Mouse (Mus musculus) macrophage (primary cell): ENCODE results near the gene Rps6ka5. TPM values are rescaled to one million over a fixed set of nuclear protein-coding genes. Genes with fewer than 3 reads are reported as not detected.

ENCODE experiments used
- H3K27ac ChIP-seq: fragments of 350-480 bp; formaldehyde crosslinking; 2 replicates; pipeline ENCODE4 v1.9.0; 2021
- H3K36me3 ChIP-seq: fragments of 350-480 bp; formaldehyde crosslinking; 2 replicates; pipeline ENCODE4 v1.9.0; 2021; ENCODE audit errors: inconsistent target
- H3K4me3 ChIP-seq: fragments of 350-480 bp; formaldehyde crosslinking; 2 replicates; pipeline ENCODE4 v1.9.0; 2021; ENCODE audit errors: inconsistent target
- H3K79me2 ChIP-seq: fragments of 350-480 bp; formaldehyde crosslinking; 2 replicates; pipeline ENCODE4 v1.9.0; 2021; ENCODE audit errors: inconsistent target
- WGBS: methylation state at CpG from one replicate; pipeline ENCODE4 v1.1.7; 2026; ENCODE audit warnings: inconsistent platforms; ENCODE audit not compliant: missing documents; 5-methylcytosine and 5-hydroxymethylcytosine counted together
- polyA plus RNA-seq: library from polyadenylated mRNA; stranded (reverse); fragments of 250-400 nt; gene quantifications from 3 replicates; pipeline ENCODE4 v1.2.4, GENCODE M21; 2018; ENCODE audit warnings: inconsistent platforms

Rps6ka5 gene
- polyA plus RNA-seq, 1 experiment from 2014 or later: 1.5 TPM

DNA sequence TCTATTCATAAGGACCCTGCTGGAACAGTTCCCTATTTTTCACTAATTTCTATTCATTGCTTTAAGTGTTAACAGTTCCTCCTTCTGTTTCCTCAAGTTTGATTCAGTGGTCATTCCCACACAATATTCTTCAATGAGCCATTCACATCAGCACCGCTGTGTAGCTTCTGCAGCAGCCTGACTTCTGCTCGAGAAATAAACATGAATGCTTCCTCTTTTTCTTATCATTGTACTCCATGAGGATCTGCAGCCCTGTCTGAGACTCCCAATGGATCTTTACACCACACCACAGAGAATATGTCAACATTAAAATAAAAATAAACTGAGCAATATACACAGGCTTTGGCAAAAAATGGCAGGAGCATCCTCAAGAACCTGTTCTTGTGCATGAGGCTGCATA is 111.5 kb downstream of the Rps6ka5 start:
- Histone ChIP-seq H3K27ac (no peak overlapping the region), H3K36me3 (no peaks in the 10 kb centered on the region), H3K4me3 (no peak overlapping the region), H3K79me2 (no peaks in the 10 kb centered on the region)
- 0% methylated on average over 2 of the region's 2 CpGs for WGBS

DNA sequence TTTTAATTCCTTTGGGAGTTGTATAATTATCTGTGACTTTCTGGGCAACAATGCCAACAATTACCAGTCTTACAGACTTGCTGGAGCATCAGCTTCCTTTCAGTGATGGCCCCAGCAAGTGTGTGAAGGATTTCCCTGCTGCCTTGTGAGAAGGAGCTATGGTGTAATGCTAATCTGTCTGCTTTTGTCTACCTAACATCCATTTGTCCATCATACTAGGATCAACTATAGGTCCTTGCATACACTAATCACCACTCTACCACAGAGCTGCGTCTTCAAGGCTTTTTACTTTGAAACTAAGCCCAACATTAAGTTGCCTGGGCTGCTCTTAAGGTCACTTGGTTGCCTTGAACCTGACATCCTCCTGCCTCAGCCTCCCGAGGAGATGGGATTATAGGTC is 112.9 kb downstream of the Rps6ka5 start:
- no peaks in the 10 kb centered on the region for H3K79me2 ChIP-seq
- H3K27ac ChIP-seq: no peak overlapping the region
- no peak overlapping the region for H3K4me3 ChIP-seq
- 100% methylated on average over 2 of the region's 2 CpGs for WGBS
- no peaks in the 10 kb centered on the region for H3K36me3 ChIP-seq

DNA sequence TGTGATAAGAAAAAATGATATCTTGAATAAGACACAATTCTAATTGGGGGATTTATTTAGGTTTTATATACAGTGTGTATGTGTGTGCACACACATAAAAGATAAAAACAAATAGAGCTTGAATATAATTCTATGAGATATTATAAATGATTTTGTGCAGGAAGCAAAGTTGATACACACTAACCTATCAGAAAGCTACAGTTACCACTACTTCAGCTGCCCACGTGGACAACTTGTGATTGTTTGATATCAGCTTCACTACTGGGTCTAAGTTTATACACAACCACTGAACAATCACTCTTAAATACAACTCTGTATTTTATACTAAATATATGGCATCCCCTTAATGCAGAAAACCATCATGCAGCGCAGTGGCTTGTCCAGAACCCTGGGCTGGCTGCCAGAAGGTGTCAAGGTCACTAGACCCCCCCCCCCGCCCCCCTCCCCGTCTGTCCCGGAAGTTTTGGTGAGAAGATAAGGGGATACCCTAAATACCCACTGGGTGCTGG is 113.5 kb downstream of the Rps6ka5 start:
- Histone ChIP-seq H3K27ac (no peak overlapping the region), H3K36me3 (no peaks in the 10 kb centered on the region), H3K4me3 (no peak overlapping the region), H3K79me2 (no peaks in the 10 kb centered on the region)
- 67% methylated on average over 1 of the region's 5 CpGs for WGBS

DNA sequence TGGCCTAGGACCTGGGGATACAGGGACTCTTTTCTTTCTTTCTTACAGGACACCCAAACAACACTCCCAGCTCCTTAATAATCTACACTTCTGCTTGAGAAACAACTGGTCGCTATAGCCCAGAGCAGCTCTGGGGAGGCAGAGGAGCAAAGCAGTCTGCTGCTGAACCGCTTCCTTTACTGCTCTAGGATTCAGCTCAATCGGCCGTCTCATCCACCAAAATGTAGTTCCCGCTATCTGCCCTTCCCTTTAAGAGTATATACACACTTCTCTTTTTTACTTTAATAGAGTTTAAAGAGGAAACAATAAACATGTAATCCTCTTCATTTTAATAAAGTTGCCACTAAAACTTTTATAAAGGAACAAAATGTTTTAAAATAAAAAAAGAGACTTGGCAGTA is 117.0 kb downstream of the Rps6ka5 start:
- WGBS: 41% methylated on average over 5 of the region's 5 CpGs
- no peak overlapping the region for H3K27ac ChIP-seq

DNA sequence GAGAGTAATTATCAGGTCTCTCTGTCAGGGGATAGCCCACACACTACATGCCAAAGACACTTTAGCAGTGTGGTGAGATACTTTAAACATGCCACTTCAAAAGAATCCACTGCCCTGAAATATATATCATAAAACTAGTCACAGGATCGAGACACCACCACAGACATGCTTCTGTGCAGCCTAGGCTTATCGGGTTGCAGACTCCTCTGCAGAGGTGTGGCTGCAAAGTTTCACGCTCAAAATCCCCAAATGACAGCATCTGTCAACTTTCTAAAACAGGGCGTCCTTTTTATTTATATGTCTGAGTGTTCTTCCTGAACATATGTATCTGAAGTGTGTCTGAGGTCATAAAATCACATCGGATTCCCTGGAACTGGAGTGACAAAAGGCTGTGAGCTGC is 117.7 kb downstream of the Rps6ka5 start:
- Histone ChIP-seq H3K36me3 (no peaks in the 10 kb centered on the region), H3K4me3 (no peak overlapping the region), H3K27ac (no peak overlapping the region), H3K79me2 (no peaks in the 10 kb centered on the region)
- 96% methylated on average over 5 of the region's 5 CpGs for WGBS

More for the DNA sequence above, 117.0 kb downstream of the Rps6ka5 start:
- Histone ChIP-seq H3K4me3 (no peak overlapping the region), H3K79me2 (no peaks in the 10 kb centered on the region), H3K36me3 (no peaks in the 10 kb centered on the region)

DNA sequence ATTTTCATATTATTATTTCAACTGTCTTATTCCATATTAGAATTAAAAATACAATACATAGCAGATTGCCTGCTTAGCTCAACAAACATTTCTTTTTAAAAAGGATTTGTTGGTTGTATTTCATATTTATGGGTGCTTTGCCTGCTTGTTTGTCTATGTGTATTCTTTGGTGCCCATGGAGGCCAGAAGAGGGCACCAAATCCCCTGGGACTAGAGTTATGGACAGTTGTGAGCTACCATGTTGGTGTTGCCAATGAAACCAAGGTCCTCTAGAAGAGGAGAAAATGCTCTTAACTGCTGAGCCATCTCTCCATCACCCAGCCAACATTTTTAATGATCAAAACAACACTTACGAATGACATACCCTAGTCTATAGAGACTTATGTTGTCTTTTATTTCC is 120.0 kb downstream of the Rps6ka5 start:
- Histone ChIP-seq H3K79me2 (no peaks in the 10 kb centered on the region), H3K4me3 (no peak overlapping the region), H3K27ac (no peak overlapping the region), H3K36me3 (no peaks in the 10 kb centered on the region)
- no CpG with 5 or more reads among the region's 1 CpGs for WGBS

DNA sequence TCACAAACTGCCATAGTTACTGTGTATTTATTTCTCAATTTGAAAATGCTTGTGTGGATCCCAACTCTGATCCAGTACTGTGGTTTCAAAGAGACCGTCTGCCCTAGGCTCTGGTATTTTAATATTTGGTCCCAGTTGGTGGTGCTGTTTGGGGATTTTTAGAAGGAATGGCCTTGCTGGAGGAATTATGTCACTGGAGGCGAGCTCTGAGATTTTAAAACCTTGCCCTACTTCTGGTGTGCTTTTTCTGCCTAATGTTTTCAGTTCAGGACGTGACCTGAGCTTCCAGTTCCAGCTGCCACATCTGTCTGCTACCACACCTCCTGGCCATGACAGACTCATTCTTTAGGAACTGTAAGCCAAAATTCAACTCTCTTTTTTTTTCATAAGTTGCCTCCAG is 121.2 kb downstream of the Rps6ka5 start:
- Histone ChIP-seq H3K36me3 (no peaks in the 10 kb centered on the region), H3K27ac (no peak overlapping the region), H3K4me3 (no peak overlapping the region), H3K79me2 (no peaks in the 10 kb centered on the region)
- 82% methylated on average over 2 of the region's 3 CpGs for WGBS

DNA sequence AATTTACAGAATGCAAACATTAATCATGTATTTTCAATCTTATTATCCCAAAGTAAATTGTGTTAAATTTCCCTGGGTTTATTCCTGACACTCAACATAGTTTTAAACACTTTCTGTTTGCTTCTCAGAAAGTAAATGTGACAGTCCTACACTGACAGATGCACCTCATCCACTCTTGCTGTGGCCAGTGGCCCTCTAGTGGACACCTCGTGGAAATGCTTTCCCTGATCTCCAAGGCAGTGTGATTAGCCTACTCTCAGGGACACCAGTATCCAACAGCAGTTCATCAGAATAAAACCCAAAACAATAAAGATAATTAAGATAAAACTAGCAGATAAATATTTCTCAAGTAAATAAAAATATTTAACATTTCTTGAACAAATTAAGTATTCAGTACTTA is 122.2 kb downstream of the Rps6ka5 start:
- Histone ChIP-seq H3K27ac (no peak overlapping the region), H3K79me2 (no peaks in the 10 kb centered on the region), H3K4me3 (no peak overlapping the region), H3K36me3 (no peaks in the 10 kb centered on the region)
- 0% methylated on average over 1 of the region's 1 CpGs for WGBS

DNA sequence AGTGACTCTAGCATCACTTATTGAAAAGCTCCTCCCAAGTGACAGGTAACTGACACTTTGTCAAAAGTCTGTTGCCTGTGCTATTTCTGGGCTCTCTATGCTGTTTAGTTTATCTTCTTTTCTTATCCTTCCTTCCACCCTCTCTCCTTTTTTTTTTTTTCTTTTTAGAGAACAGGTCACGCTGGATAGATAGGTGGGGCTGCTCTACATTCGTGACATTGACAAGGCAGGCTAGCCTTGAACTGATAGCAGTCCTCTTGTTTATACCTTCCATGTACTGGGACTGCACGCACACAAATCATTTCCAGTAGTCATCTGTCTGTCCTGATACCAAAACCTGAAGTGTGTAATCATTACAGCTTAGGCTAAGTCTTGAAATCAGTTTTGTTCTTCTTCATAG is 132.1 kb downstream of the Rps6ka5 start:
- no peaks in the 10 kb centered on the region for H3K36me3 ChIP-seq
- H3K79me2 ChIP-seq: no peaks in the 10 kb centered on the region
- WGBS: 97% methylated on average over 3 of the region's 3 CpGs
- H3K4me3 ChIP-seq: no peak overlapping the region
- H3K27ac ChIP-seq: no peak overlapping the region

DNA sequence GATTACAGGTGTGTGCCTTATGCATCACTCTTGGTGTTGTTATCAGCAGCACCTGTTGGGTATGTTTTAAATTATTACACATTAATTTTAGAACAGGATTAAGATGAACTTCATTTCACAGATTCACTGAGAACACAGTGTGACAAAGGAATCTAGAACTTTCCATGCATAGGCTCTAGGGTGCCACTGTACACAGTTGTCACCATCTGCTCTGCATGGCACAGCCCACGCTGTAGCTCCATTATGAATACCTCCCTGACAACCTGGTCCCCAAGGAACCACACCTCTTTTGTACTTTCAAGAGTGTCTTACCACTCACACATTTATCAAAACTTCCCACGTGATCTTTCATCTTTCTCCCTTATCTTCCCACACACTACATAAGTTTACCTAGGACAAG is 140.2 kb downstream of the Rps6ka5 start:
- WGBS: 100% methylated on average over 2 of the region's 2 CpGs
- Histone ChIP-seq H3K36me3 (no peaks in the 10 kb centered on the region), H3K79me2 (no peaks in the 10 kb centered on the region), H3K4me3 (no peak overlapping the region), H3K27ac (no peak overlapping the region)

DNA sequence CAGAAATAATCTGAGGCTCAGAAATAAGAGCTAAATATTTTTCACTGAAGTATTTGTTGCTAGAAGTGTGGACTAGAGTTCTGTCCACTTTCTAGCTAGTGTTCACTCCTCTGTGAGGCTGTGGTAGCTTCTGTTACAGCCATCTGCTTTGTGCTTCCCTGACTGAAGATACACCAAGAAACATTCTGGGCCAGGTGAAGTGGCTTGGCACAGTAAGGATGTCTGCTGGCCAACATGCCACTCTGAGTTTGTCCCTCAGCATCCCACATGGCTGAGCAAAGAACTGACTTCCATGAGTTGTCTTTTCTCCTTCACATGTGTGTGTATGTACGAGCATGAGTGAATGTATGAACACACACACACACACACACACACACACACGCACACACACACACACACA is 147.6 kb downstream of the Rps6ka5 start:
- no peaks in the 10 kb centered on the region for H3K36me3 ChIP-seq
- no peaks in the 10 kb centered on the region for H3K79me2 ChIP-seq
- WGBS: 100% methylated on average over 2 of the region's 2 CpGs
- H3K27ac ChIP-seq: no peak overlapping the region
- no peak overlapping the region for H3K4me3 ChIP-seq

DNA sequence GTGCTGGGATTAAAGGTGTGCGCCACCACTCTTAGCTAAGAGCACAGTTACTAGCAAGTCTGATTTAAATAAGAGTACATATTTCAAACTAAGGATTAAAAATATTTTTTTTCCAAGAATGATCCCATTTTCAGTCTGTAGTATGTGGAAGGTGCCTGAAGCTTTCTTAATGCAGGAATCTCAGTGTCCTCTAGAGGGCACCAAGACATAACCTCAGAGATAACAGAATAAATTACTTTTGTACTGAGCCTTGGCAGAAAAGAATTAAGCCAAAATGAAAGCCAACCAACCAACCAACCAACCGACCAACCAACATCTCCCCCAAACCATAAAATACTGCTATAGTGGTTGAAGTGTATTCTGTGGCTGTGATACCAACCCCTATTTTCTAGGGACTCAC is 148.5 kb downstream of the Rps6ka5 start:
- no peak overlapping the region for H3K4me3 ChIP-seq
- H3K79me2 ChIP-seq: no peaks in the 10 kb centered on the region
- H3K36me3 ChIP-seq: no peaks in the 10 kb centered on the region
- 55% methylated on average over 2 of the region's 2 CpGs for WGBS
- H3K27ac ChIP-seq: no peak overlapping the region

DNA sequence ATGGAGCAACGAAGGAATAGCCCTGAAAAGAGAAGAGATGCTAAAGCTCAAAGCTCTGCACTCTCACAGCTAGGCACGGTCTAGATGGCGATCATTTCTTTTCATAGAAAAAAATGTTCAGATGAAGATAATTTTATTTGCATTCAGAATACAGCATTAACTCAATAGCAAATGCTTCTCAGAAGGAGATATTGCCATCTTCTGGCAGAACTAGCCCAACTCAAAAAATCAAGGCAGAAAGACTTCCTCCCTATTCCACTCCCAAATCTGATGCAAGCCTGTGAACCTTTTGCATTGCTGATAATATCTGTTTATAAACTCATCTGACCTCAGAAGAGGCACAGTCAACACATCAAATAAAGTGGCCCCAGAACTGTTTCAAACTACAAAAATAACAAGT is 151.0 kb downstream of the Rps6ka5 start:
- H3K4me3 ChIP-seq: no peak overlapping the region
- H3K27ac ChIP-seq: no peak overlapping the region
- 93% methylated on average over 3 of the region's 3 CpGs for WGBS
- no peaks in the 10 kb centered on the region for H3K36me3 ChIP-seq
- H3K79me2 ChIP-seq: no peaks in the 10 kb centered on the region

DNA sequence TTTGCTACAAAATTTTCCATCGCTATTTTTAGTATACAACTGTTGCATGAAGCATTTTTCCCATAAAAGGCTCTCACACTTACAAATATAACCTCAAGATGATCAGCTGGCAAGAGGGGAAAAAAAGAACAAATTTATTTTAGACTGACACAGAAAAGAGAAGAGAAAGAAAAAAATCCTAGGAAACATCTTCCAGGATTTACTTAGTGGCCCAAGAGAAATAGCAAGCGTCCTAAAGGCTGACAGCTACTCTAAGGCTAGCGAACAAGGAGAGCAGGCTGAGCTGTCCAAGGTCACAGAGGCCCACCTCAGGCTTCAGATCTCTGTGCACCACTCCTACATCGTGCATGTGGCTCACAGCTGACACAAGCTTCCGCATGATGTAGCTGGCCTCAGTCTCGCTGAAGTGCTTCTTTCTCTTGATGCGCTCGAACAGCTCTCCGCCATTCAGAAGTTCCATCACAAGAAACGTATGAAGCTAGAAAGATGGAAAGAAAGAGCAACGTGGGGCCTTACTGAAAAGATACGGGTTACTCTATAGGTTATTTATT is 156.2 kb downstream of the Rps6ka5 start:
- WGBS: 90% methylated on average over 12 of the region's 12 CpGs
- Histone ChIP-seq H3K4me3 (no peak overlapping the region), H3K27ac (no peak overlapping the region), H3K79me2 (no peaks in the 10 kb centered on the region), H3K36me3 (no peaks in the 10 kb centered on the region)

DNA sequence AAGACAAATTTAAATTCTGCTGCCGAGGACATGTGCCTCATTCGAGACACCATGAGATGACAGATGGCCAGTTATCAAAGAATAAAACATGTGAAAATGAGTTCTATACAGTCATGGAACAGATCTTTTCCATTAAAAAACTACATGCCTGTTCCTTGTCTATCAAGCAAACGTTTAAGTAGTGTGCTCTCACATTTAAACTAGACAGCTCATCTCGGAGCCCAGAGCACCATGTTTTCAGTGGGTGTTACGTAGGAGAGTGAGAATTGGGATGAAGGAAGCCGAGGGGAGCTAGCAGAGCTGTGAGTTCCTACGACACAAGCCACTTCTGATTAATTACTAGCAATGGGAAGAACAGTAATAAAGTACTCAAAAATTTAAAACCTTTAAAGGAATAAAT is 158.0 kb downstream of the Rps6ka5 start:
- Histone ChIP-seq H3K36me3 (no peaks in the 10 kb centered on the region), H3K4me3 (no peak overlapping the region), H3K27ac (no peak overlapping the region), H3K79me2 (no peaks in the 10 kb centered on the region)
- 96% methylated on average over 7 of the region's 7 CpGs for WGBS

DNA sequence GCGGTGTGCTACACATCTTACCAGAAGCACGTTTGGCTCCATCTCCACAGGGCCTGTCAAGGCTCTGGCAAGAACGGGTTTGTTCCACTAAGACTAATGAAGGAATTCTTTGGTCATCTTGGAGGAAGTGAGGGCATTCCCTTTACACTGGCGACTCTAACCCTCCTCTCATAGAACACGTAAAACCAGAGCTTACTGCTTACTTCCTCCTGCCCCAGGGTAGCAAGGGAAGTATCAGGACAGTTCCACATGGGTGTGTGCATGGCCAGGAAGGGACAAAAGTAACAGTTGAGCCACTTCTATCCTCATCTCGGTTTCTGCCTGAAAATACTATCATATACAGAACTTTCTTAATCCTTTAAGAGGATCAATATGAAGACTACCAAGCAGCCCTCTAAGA is 158.7 kb downstream of the Rps6ka5 start:
- Histone ChIP-seq H3K79me2 (no peaks in the 10 kb centered on the region), H3K4me3 (no peak overlapping the region), H3K36me3 (no peaks in the 10 kb centered on the region), H3K27ac (no peak overlapping the region)
- whole genome bisulfite sequencing: 68% methylated on average over 6 of the region's 6 CpGs
